Mouse (Mus musculus): ENCODE data around the gene Cd209a.
A peak's percentile ranks its signal among the peaks of the same experiment; 100 is the strongest.
"Not testable (repeated sequence)": the region's sequence is repeated elsewhere in the genome, so short reads cannot be mapped to it uniquely, and the experiment has no call there.

The Cd209a gene

GRCm38 (mm10) chr8:3748761-3749160 lies at the start of gene Cd209a:
Gene Cd209a, minus strand, starts transcription at chr8:3748984.
- no peak for DNase-seq (ENCODE audit: low spot score in 2 of 2)

- DNase-seq (ENCODE audit: low spot score in 2 of 2) = not testable (repeated sequence)
These were observed 19.9 kb upstream of the Cd209a start for GRCm38 (mm10) chr8:3768641-3769040.

DNA sequence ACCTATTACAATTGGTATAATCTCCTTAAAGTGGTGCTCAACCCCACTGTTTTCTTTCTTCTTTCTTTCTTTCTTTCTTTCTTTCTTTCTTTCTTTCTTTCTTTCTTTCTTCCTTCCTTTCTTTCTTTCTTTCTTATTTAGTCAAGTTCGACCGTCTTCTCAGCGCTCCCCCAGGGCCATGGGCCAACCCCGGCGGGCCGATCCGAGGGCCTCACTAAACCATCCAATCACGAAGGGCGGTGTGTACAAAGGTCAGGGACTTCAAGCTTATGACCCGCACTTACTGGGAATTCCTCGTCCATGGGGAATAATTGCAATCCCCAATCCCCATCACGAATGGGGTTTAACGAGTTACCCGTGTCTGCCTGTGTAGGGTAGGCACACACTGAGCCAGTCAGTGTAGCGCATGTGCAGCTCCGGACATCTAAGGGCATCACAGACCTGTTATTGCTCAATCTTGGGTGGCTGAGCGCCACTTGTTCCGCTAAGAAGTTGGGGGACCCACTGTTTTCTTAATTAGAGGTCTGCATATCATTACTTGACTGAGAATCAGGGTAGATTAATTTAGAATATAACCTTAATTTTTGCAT lies 5.6 kb upstream of the Cd209a start:
- DNase-seq (ENCODE audit: low spot score in 2 of 2) = peak; percentile 10 to 48

DNA sequence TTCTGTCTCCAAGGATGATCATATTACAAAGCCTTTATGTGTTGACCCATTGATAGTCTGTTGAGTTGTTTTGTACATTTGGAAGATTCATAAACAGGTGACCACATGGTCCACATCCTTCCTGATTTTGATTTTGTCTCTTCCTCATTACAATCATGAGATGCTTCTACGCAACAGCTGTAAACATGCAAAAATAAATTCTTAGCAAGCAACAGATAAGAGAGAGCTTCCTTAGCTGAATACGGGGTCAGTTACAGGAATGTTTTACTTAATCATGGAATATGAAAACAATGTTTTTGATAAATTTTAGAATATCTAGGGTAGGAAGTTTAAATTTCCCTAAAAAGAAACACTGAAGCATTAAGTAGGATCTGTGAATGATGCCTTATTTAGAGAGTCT lies 11.8 kb downstream of the Cd209a start:
- no peak for DNase-seq (ENCODE audit: low spot score in 2 of 2)

- no peak for DNase-seq (ENCODE audit: low spot score in 2 of 2)
These were observed 13.2 kb downstream of the Cd209a start for GRCm38 (mm10) chr8:3735599-3735998.

GRCm38 (mm10) chr8:3734084-3734483 lies 14.7 kb downstream of the Cd209a start:
- DNase-seq (ENCODE audit: low spot score in 2 of 2) = no peak

- DNase-seq (ENCODE audit: low spot score in 2 of 2) = no peak
These were observed 27.7 kb downstream of the Cd209a start for GRCm38 (mm10) chr8:3721041-3721440.

- no peak for DNase-seq (ENCODE audit: low spot score in 2 of 2)
These were observed 28.2 kb downstream of the Cd209a start, which contains the start of gene Clec4g for GRCm38 (mm10) chr8:3720551-3720950. Gene Clec4g, minus strand, starts transcription at chr8:3720651.

GRCm38 (mm10) chr8:3718559-3718958 lies 30.2 kb downstream of the Cd209a start:
- peak; percentile 76 to 80 for DNase-seq (ENCODE audit: low spot score in 2 of 2)

- DNase-seq (ENCODE audit: low spot score in 2 of 2) = no peak
These were observed 31.3 kb downstream of the Cd209a start for GRCm38 (mm10) chr8:3717321-3717954.

- DNase-seq (ENCODE audit: low spot score in 2 of 2) = peak; percentile 72 to 83
These were observed 37.1 kb downstream of the Cd209a start for GRCm38 (mm10) chr8:3711646-3712045.

- DNase-seq (ENCODE audit: low spot score in 2 of 2) = peak; percentile 42
These were observed 38.5 kb downstream of the Cd209a start for GRCm38 (mm10) chr8:3710312-3710711.

- DNase-seq (ENCODE audit: low spot score in 2 of 2) = no peak
These were observed 41.2 kb downstream of the Cd209a start for GRCm38 (mm10) chr8:3707611-3708010.

DNA sequence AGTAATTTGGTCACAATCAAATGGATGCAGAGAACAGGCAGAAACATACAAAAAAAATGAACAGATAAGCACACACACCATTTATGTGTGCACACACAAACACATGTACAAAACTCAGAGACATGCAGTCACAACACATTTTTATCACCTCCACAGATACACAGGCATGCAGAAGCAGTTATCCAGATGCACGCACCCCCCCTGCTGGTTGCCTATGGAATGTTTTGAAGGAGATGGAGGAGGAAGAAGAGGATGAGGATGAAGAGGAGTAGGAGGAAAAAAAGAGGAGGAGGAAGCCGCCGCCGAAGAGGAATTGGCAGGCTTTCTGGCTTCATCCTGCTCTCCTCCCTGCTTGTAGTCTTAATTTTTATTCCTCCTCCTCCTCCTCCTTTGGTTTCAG lies 43.1 kb downstream of the Cd209a start:
- DNase-seq (ENCODE audit: low spot score in 2 of 2) = no peak

GRCm38 (mm10) chr8:3701491-3701890 lies 47.3 kb downstream of the Cd209a start:
- no peak for DNase-seq (ENCODE audit: low spot score in 2 of 2)

DNA sequence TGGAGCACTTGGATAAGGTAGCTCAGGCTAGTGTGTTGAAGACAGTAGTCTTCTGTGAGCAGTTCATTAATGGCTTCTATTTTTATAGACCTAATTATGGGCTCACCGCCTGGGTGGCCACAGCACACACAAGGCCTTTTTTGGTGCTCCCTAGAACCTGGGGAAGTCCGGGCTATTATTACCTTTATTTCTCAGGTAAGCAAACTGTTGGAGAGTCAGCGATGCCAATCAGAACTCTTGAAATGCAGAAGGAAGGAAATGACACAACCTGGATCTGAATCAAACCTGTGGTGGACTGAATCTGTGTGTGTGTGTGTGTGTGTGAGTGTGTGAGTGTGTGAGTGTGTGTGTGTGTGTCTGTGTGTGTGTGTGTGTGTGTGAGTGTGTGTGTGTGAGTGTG lies 54.7 kb downstream of the Cd209a start, which contains the start of gene Fcer2a:
Gene Fcer2a (minus strand): TSS at position 55 of the 400 bp plus-strand sequence.
- peak; percentile 73 to 83 for DNase-seq (ENCODE audit: low spot score in 2 of 2)
